In the genomic region with DNA sequence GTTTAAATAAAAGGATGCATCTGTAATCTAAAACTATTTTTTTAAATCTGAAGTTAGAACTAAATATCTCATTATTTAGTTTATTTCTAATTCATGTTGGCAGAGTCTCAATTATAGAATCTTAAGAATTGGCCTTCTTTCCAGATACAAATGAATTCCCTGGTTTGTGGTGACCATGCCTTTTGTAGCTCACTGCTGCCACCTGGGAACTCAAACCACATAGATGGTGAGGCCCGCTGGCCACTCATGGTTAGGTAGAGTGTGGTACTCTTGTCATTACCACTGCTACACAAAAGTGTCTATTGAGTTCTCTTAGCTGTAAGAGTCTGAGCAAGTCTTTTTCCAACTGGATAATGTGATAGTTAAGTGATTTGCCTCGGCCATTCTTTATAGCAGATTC, we compare ENCODE assay signal across 11 mouse cellular contexts. TPM values are rescaled to one million over a fixed set of nuclear protein-coding genes. Genes with fewer than 3 reads are reported as not detected.
A peak's percentile ranks its signal among the peaks of the same experiment; 100 is the strongest.
DNase-seq lines count a peak whose midpoint lies in the region; ATAC-seq and TF ChIP-seq lines count a peak whose summit lies in the region.
"Had no signal": no experiment of that assay in that cellular context is flagged by ENCODE, and none has a peak within 500 bp of the region (broad histone marks: within the 10 kb centered on the region; RNA-seq: fewer than 3 reads in every experiment).

No protein-coding gene starts in this region.

- no peak overlapping the region for H3K9ac ChIP-seq in midbrain, embryonic 13.5 days (replicated peaks)
- H3K9ac ChIP-seq: forebrain, embryonic 13.5 days had no signal

- DNase-seq in gastrocnemius, adult 18-20 months (ENCODE audit: low spot score) = peak; percentile 32
- no peak for DNase-seq in gastrocnemius, postnatal 14 days
- peak in 1 of 2 experiments; percentile 13 for DNase-seq in left cerebral cortex, adult 2 months (ENCODE audit: extremely low spot score in 1 of 2, low spot score in 2 of 2)
- no peak for DNase-seq in left cerebral cortex, postnatal 10 days (ENCODE audit: extremely low spot score in 1 of 2, low spot score in 2 of 2)
- DNase-seq in adrenal gland, postnatal 10 days = peak; percentile 47
- peak; percentile 24 for DNase-seq in lung, postnatal 10 days
- DNase-seq in frontal cortex, postnatal 10 days (ENCODE audit: low spot score in 2 of 2) = no peak
- DNase-seq: spleen, adult 18-20 months had no signal

- H3K27ac ChIP-seq in left cerebral cortex, adult 2 months = no peak overlapping the region
- no peak overlapping the region for H3K27ac ChIP-seq in midbrain, embryonic 13.5 days
- H3K27ac ChIP-seq: forebrain, embryonic 13.5 days had no signal

- H3K36me3 ChIP-seq in midbrain, embryonic 13.5 days = no peaks in the 10 kb centered on the region

- 79% methylated on average over 2 of the region's 2 CpGs for WGBS in midbrain, embryonic 13.5 days

- no peaks in the 10 kb centered on the region for H3K4me1 ChIP-seq in midbrain, embryonic 13.5 days (replicated peaks)
- H3K4me1 ChIP-seq: forebrain, embryonic 13.5 days had no signal

- no peaks in the 10 kb centered on the region for H3K27me3 ChIP-seq in midbrain, embryonic 13.5 days
- H3K27me3 ChIP-seq: forebrain, embryonic 13.5 days had no signal

- no peak for ATAC-seq in midbrain, embryonic 13.5 days
- ATAC-seq: forebrain, embryonic 13.5 days had no signal

- TF ChIP-seq CTCF in left cerebral cortex, adult 2 months (IDR thresholded peaks at IDR 0.05) = peak; percentile 49

- intact Hi-C loops in gastrocnemius, postnatal 14 days (cut with DNase I; ENCODE audit: low total_unique reads) = loop anchor here (5.0 kb wide), 1 partner anchor 232 kb away; no protein-coding TSS in a partner anchor
- intact Hi-C loops in left cerebral cortex, adult 2 months (cut with DNase I) = loop anchor here (2.0 kb wide), 1 partner anchor 232 kb away; no protein-coding TSS in a partner anchor
- intact Hi-C loops in left cerebral cortex, postnatal 10 days (cut with DNase I) = no loop called here

- H3K9me3 ChIP-seq in midbrain, embryonic 13.5 days = no peaks in the 10 kb centered on the region
- H3K9me3 ChIP-seq: forebrain, embryonic 13.5 days had no signal

- H3K4me3 ChIP-seq in left cerebral cortex, adult 2 months = no peak overlapping the region
- no peak overlapping the region for H3K4me3 ChIP-seq in midbrain, embryonic 13.5 days (replicated peaks)
- H3K4me3 ChIP-seq: forebrain, embryonic 13.5 days had no signal

- H3K4me2 ChIP-seq in midbrain, embryonic 13.5 days (replicated peaks) = no peak overlapping the region
- H3K4me2 ChIP-seq: forebrain, embryonic 13.5 days had no signal

RNA-seq across cellular contexts. Expression of gene Scp2d1, which starts 45.4 kb away (rescaled TPM):
- not detected for total RNA-seq in gastrocnemius, adult 18-20 months (2021)
- not detected for total RNA-seq in gastrocnemius, postnatal 14 days (2021)
- not detected for total RNA-seq in left cerebral cortex, adult 2 months (2021)
- not detected for total RNA-seq in left cerebral cortex, postnatal 10 days (2021)
- not detected for total RNA-seq in adrenal gland, postnatal 10 days (2021)
- not detected in 2 replicates for polyA plus RNA-seq in midbrain, embryonic 13.5 days (2015; fragmentation: Nextera tagmentation; extraction: Ambion mirVana)
- total RNA-seq: liver, adult 2 months had no signal
- polyA plus RNA-seq: forebrain, embryonic 13.5 days; liver, adult 2 months had no signal

Comparison
In these comparisons a context has a peak if more than half of its experiments do, and no peak if none do; other contexts are left out.
1. DNase-seq: peak in gastrocnemius, adult 18-20 months (single experiment), adrenal gland, postnatal 10 days (single experiment) and lung, postnatal 10 days (single experiment); none in gastrocnemius, postnatal 14 days (single experiment), left cerebral cortex, postnatal 10 days (0 of 2) and frontal cortex, postnatal 10 days (0 of 2).